Mouse (Mus musculus) hindbrain, postnatal 0 days (tissue): Measurements from ENCODE around the gene Zswim5. TPM values are rescaled to one million over a fixed set of nuclear protein-coding genes. Genes with fewer than 3 reads are reported as not detected.
A peak's percentile ranks its signal among the peaks of the same experiment; 100 is the strongest.
"Not testable (repeated sequence)": the region's sequence is repeated elsewhere in the genome, so short reads cannot be mapped to it uniquely, and the experiment has no call there.

Experiments
- ATAC-seq: fragments of 200-750 bp; cut with Nextera tagmentation; 2 replicates; pipeline ENCODE4 v1.8.0; 2017; ENCODE audit warnings: mild to moderate bottlenecking, moderate TSS enrichment, moderate library complexity
- DNase-seq: peaks from one replicate; pipeline ENCODE4 v3.0.0-alpha.2; 2015; ENCODE audit warnings: low spot score
- H3K27ac ChIP-seq: fragments of 300-500 bp; sonication (generic); 2 replicates; pipeline ENCODE4 v1.5.1; 2014; ENCODE audit warnings: mild to moderate bottlenecking
- H3K27me3 ChIP-seq: fragments of 300-500 bp; sonication (generic); 2 replicates; pipeline ENCODE4 v1.6.1; 2014; ENCODE audit warnings: low read length, mixed read lengths; ENCODE audit not compliant: insufficient read depth
- H3K36me3 ChIP-seq: fragments of 300-500 bp; sonication (generic); 2 replicates; pipeline ENCODE4 v1.6.1; 2014; ENCODE audit warnings: low read length, mixed read lengths; ENCODE audit not compliant: insufficient read depth
- H3K4me1 ChIP-seq: fragments of 300-500 bp; sonication (generic); 2 replicates; pipeline ENCODE4 v1.6.1; 2014; ENCODE audit warnings: antibody characterized with exemption, low read length, mixed read lengths; ENCODE audit not compliant: insufficient read depth
- H3K4me2 ChIP-seq: fragments of 300-500 bp; sonication (generic); 2 replicates; pipeline ENCODE4 v1.6.1; 2014; ENCODE audit warnings: low read depth, mild to moderate bottlenecking, low read length, moderate library complexity, mixed read lengths
- H3K4me3 ChIP-seq: fragments of 300-500 bp; sonication (generic); 2 replicates; pipeline ENCODE4 v1.5.1; 2014; ENCODE audit warnings: low read length
- H3K9ac ChIP-seq: fragments of 300-500 bp; sonication (generic); replicated peaks from 2 replicates; pipeline ENCODE4 v1.6.1; 2014; ENCODE audit warnings: mild to moderate bottlenecking, low read length, moderate library complexity, mixed read lengths
- H3K9me3 ChIP-seq: fragments of 300-500 bp; sonication (generic); 2 replicates; pipeline ENCODE4 v1.6.1; 2016; ENCODE audit warnings: low read length, mixed read lengths
- CTCF ChIP-seq: IDR thresholded peaks from 2 replicates; pipeline ENCODE4 v1.5.1; 2016; ENCODE audit warnings: antibody characterized with exemption, control low read depth, low read depth
- WGBS: fragments of 180-500 bp; shearing (Covaris S2); extraction: QIAGEN DNeasy Blood & Tissue Kit; methylation state at CpG from one replicate; pipeline ENCODE4 v1.1.7; 2014; 5-methylcytosine and 5-hydroxymethylcytosine counted together
- polyA plus RNA-seq: library from polyadenylated mRNA; unstranded; fragments of >200 nt; fragmentation: Nextera tagmentation; extraction: Ambion mirVana; gene quantifications from 2 replicates; pipeline ENCODE4 v1.2.1, GENCODE M21; 2015
- total RNA-seq: library from RNA; depleted of rRNA; stranded (reverse); fragments of >200 nt; gene quantifications from 2 replicates; pipeline ENCODE4 v1.2.3, GENCODE M21; 2014; rRNA removed

Gene Zswim5
- total RNA-seq (21.3 and 25.8 TPM in 2 replicates), polyA plus RNA-seq (2.3 and 2.4 TPM in 2 replicates)

- Histone ChIP-seq H3K9ac (peak within 1 kb of the TSS; percentile 74), H3K36me3 (no peaks in the 10 kb centered on the region), H3K4me1 (no peaks in the 10 kb centered on the region), H3K27ac (peak within 1 kb of the TSS; percentile 88), H3K27me3 (no peaks in the 10 kb centered on the region), H3K9me3 (no peaks in the 10 kb centered on the region), H3K4me2 (peak within 1 kb of the TSS; percentile 78), H3K4me3 (peak within 1 kb of the TSS; percentile 65)
- TF ChIP-seq CTCF: no peak
- WGBS: 2% methylated on average over 78 of the region's 104 CpGs
- ATAC-seq (peak; percentile 96), DNase-seq (peak; percentile 95)
Observed at GRCm38 (mm10) chr4:116876995-116877728, at the start of gene Zswim5. Gene Zswim5 (plus strand): TSS chr4:116877376.

GRCm38 (mm10) chr4:116827819-116828218 lies 49.4 kb upstream of the Zswim5 start:
- ATAC-seq (peak; percentile 69), DNase-seq (peak; percentile 87)
- under 1% methylated on average over 4 of the region's 4 CpGs for WGBS
- H3K27me3 ChIP-seq: no peaks in the 10 kb centered on the region
- TF ChIP-seq CTCF: peak; percentile 81
- H3K36me3 ChIP-seq: no peaks in the 10 kb centered on the region
- 0 out of 2 replicates have a peak, but pooled peaks cover 5% of the 10 kb centered on the region for H3K4me1 ChIP-seq
- no peak overlapping the region for H3K27ac ChIP-seq
- no peak overlapping the region for H3K9ac ChIP-seq
- H3K4me2 ChIP-seq: no peak overlapping the region
- H3K9me3 ChIP-seq: no peaks in the 10 kb centered on the region
- no peak overlapping the region for H3K4me3 ChIP-seq

GRCm38 (mm10) chr4:116829364-116830069 lies 47.7 kb upstream of the Zswim5 start:
- no peak for TF ChIP-seq CTCF
- Histone ChIP-seq H3K36me3 (no peaks in the 10 kb centered on the region), H3K4me2 (no peak overlapping the region), H3K4me1 (0 out of 2 replicates have a peak, but pooled peaks cover 5% of the 10 kb centered on the region), H3K27me3 (no peaks in the 10 kb centered on the region), H3K9me3 (no peaks in the 10 kb centered on the region), H3K27ac (no peak overlapping the region), H3K4me3 (no peak overlapping the region), H3K9ac (0 out of 2 replicates have a peak overlapping the region, but pooled peaks have one; percentile 13)
- 41% methylated on average over 6 of the region's 6 CpGs for WGBS
- ATAC-seq: no peak
- DNase-seq: no peak

- H3K4me1 ChIP-seq: 0 out of 2 replicates have a peak, but pooled peaks cover 3% of the 10 kb centered on the region
- no peak overlapping the region for H3K4me3 ChIP-seq
- H3K4me2 ChIP-seq: no peak overlapping the region
- ATAC-seq (no peak), DNase-seq (no peak)
- 9% methylated on average over 6 of the region's 6 CpGs for WGBS
- H3K9me3 ChIP-seq: no peaks in the 10 kb centered on the region
- H3K9ac ChIP-seq: 0 out of 2 replicates have a peak overlapping the region, but pooled peaks have one; percentile 13
- TF ChIP-seq CTCF: no peak
- H3K27ac ChIP-seq: no peak overlapping the region
- no peaks in the 10 kb centered on the region for H3K27me3 ChIP-seq
- no peaks in the 10 kb centered on the region for H3K36me3 ChIP-seq
Observed at GRCm38 (mm10) chr4:116830070-116830368, 47.2 kb upstream of the Zswim5 start.

GRCm38 (mm10) chr4:116838999-116839398 lies 38.2 kb upstream of the Zswim5 start:
- no peak overlapping the region for H3K4me3 ChIP-seq
- H3K9ac ChIP-seq: no peak overlapping the region
- H3K27me3 ChIP-seq: no peaks in the 10 kb centered on the region
- H3K4me1 ChIP-seq: no peaks in the 10 kb centered on the region
- no peaks in the 10 kb centered on the region for H3K36me3 ChIP-seq
- DNase-seq (no peak), ATAC-seq (no peak)
- no peaks in the 10 kb centered on the region for H3K9me3 ChIP-seq
- no peak overlapping the region for H3K27ac ChIP-seq
- 17% methylated on average over 2 of the region's 2 CpGs for WGBS
- H3K4me2 ChIP-seq: no peak overlapping the region
- no peak for TF ChIP-seq CTCF

GRCm38 (mm10) chr4:116840096-116840495 lies 37.1 kb upstream of the Zswim5 start:
- WGBS: 39% methylated on average over 20 of the region's 29 CpGs

GRCm38 (mm10) chr4:116840841-116841240 lies 36.3 kb upstream of the Zswim5 start:
- H3K4me2 ChIP-seq: no peak overlapping the region
- no peak for DNase-seq
- no peak for ATAC-seq
- H3K4me3 ChIP-seq: no peak overlapping the region
- no peak overlapping the region for H3K9ac ChIP-seq
- no peaks in the 10 kb centered on the region for H3K4me1 ChIP-seq
- no peaks in the 10 kb centered on the region for H3K9me3 ChIP-seq
- H3K36me3 ChIP-seq: no peaks in the 10 kb centered on the region
- WGBS: 87% methylated on average over 6 of the region's 6 CpGs
- no peak overlapping the region for H3K27ac ChIP-seq
- H3K27me3 ChIP-seq: no peaks in the 10 kb centered on the region
- TF ChIP-seq CTCF: no peak

More at GRCm38 (mm10) chr4:116840096-116840495, 37.1 kb upstream of the Zswim5 start:
- not testable (repeated sequence) for ATAC-seq, H3K36me3 ChIP-seq, H3K27me3 ChIP-seq, H3K4me1 ChIP-seq, H3K9ac ChIP-seq, DNase-seq, H3K9me3 ChIP-seq, H3K4me3 ChIP-seq, H3K27ac ChIP-seq
- H3K4me2 ChIP-seq: peak overlapping the region; percentile 18; the same call in 1 of the 2 replicates
